Mouse (Mus musculus) embryonic fibroblast, embryonic 13.5 days (primary cell): ENCODE data around the gene Erf. TPM values are rescaled to one million over a fixed set of nuclear protein-coding genes. Genes with fewer than 3 reads are reported as not detected.

Experiments
- H3K27ac ChIP-seq: 2 replicates; pipeline ENCODE4 v1.5.1; 2012; ENCODE audit warnings: low read length, control low read depth, inconsistent platforms; ENCODE audit not compliant: insufficient read depth
- H3K4me1 ChIP-seq: 2 replicates; pipeline ENCODE4 v1.6.1; 2011; ENCODE audit warnings: low read length; ENCODE audit not compliant: control insufficient read depth, insufficient read depth
- H3K4me3 ChIP-seq: 2 replicates; pipeline ENCODE4 v1.5.1; 2011; ENCODE audit warnings: mild to moderate bottlenecking, control low read depth, low read length; ENCODE audit not compliant: insufficient read depth
- CTCF ChIP-seq: IDR thresholded peaks from 2 replicates; pipeline ENCODE4 v1.5.1; 2011; ENCODE audit warnings: mild to moderate bottlenecking, control low read depth, low read length, moderate library complexity, borderline replicate concordance; ENCODE audit not compliant: insufficient read depth
- POLR2A ChIP-seq: IDR thresholded peaks from 2 replicates; pipeline ENCODE4 v1.6.1; 2011; ENCODE audit warnings: low read depth, mild to moderate bottlenecking, control low read depth, low read length, moderate library complexity
- polyA plus RNA-seq: library from polyadenylated mRNA; stranded (reverse); fragments of >200 nt; gene quantifications from 2 replicates; pipeline ENCODE4 v1.2.4, GENCODE M21; 2011; ENCODE audit warnings: low read depth; ENCODE audit not compliant: missing spikeins, insufficient read length

Erf gene
- polyA plus RNA-seq, 1 experiment = 70.9 TPM

DNA sequence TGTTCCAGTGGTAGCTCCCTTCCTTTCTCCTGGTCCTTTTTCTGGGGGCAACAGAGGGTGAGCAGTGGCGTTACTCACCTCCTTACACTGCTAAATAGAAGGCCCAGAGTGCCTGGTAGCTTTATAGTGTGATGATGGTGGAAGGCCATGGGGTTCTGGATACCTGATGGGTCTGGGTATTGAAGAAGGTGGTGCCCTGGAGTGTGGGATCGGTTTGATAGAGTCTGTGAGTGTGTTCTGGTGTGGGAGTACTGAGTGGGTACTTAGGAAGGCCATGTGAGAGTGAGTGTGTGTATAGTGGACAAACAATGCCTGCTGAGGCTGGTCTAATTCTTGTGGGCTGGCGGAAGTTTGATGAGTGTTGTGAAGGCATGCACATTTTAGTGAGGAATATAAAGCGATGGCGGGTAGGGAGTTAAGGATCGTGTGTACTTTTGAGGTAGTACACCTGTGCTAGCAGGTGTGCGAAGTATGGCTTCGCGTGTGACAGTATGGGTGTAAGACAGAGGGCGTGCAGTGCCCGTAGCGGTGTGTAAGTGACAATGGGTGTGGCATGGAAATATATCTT is 30.7 kb upstream of the Erf start:
- TF ChIP-seq POLR2A (no peak), CTCF (no peak)
- Histone ChIP-seq H3K4me1 (peaks cover 18% of the 10 kb centered on the region; the same call in 1 of the 2 replicates), H3K4me3 (no peak overlapping the region), H3K27ac (peak overlapping the region; percentile 100)

DNA sequence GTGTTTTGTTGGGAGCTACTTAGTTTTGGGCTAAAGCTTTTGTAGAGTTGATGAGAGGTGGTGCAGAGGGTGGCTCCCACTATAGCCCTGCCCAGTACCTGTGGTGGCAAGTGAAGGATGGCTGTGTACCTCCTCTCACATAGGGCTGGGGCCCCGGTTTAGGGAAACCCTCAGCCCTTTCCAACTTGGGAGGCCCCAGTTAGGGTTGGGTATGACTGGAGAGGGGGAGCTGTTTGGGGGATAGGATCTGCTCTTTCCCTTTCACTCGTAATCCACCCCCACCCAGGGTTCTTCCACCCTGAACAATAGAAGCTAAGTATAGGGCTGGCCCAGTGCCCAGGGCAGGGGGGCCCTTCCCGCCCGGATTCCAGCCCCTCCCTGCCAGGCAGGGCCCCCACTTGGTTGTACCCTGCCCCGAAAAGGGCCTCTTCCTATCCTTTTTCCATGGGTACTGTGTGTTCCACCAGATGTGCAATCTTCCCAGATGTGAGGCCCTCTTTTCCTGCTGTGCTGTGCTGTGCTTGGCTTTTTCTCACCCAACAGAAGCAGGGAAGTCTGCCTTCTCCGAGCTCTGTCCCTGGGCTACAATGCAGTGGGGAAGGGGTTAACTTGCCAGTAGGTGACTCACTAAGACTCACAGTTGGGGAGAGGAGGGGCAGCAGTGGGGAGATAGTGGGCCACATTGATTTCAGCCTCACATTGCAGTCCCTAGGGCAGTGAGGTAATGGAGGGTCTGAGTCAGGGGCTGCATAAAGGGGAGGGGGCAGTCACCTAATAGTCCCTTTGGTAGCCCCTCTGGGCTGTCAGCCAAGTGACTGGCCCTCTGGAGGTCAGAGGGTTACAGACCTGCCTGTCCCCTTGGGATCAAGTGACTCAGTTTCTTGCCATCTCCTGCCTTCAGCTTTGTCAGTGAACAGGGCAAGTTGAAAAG is 29.6 kb upstream of the Erf start:
- Histone ChIP-seq H3K4me1 (peaks cover 24% of the 10 kb centered on the region), H3K4me3 (peak overlapping the region; percentile 40), H3K27ac (peak overlapping the region; percentile 100)
- peak; percentile 63 for TF ChIP-seq POLR2A
- TF ChIP-seq CTCF = no peak

DNA sequence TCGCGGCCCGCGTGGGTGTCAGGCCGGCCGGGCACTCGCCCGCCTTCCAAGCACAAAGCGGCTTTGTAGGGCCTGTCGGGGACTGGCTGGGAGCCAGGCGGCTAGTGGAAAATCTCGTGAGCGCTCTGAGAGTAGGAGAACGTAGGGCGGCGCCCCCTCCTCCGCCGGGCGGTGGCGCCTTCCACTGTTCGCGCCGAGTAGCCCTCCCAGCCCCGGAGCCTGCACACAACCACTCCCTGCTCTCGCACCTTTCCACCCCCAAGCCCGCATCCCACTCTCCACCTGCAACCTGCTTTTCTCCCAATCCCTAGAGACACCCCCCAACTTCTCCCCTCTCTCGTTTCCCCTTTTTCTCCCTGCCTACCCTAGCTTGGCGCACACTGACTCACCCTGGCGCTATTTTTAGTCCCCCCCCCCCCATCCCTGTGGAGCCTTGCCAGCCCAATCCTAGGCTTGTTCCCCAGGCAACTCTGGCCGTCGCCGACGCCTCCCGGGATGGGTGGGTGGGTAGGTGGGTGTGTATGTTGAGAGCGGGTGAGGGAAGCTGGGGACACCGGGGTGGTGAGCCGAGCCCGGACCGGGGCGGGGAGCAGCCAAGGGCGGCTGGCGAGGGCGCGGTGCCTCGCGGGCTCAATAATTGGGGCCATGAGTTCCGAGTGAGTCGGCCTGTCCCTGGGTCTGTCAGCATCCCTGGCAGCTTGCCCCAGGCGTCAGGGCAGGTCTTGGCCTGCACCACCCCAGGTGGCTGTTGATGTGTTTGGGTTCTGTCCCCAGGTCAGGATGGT is 28.7 kb upstream of the Erf start:
- TF ChIP-seq CTCF = no peak
- TF ChIP-seq POLR2A = peak; percentile 39; the same call in 1 of the 2 replicates
- Histone ChIP-seq H3K4me3 (peak overlapping the region; percentile 40), H3K27ac (peak overlapping the region; percentile 100), H3K4me1 (peaks cover 24% of the 10 kb centered on the region)

DNA sequence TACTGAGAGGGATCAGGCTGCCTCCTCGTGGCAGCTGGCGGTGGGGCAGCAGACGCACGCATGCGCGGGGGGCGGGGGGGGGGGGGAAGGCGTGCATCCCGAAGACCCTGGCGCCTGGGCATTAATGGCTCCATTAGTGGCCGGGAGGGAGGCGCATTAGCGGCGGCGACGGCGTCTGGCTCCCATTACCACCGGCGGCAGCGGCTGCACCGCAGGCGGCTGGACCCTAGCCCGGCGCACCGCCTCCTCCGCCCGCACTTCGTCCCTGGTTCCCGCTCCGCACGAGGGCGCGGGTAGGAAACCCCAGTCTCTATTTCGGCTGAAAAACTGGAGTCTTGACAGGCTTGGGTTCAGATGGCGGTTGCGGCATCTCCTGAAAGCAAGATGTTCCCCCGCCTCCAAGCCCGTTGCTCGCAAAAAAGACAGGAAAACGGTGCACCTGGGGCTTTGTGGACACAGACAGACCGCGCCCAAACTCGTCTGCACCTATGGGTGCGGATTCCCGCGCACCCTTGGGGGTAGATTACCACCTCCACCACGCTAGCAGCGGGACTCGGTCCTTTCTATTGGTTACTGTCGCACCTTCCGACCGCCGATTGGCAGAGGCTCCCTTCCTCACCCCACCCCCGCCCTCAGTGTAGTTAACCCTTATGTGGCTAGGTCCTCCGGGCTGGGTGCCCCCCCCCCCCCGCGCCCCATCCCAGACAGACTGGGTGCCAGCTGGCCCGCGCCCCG is 27.9 kb upstream of the Erf start:
- Histone ChIP-seq H3K4me3 (peak overlapping the region; percentile 44), H3K27ac (peak overlapping the region; percentile 100), H3K4me1 (peaks cover 24% of the 10 kb centered on the region)
- peak; percentile 70 for TF ChIP-seq POLR2A
- peak; percentile 75; the same call in 1 of the 2 replicates for TF ChIP-seq CTCF

DNA sequence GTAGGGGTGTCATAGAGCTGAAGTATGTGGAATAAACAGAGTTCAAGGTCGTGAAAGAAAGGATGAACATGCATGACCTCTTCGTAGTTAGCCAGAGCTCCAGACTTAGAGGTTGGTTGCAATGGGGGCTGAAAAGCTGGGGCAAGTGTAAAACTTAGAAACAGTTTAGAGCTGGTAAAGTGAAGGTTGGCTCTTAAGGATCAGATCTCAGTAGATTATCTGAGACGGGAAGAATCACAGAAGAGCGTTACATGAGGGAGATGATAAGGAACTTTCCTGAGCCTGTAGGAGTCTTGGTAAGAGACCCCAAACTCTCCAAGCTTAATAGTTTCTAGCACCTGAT is 27.4 kb upstream of the Erf start:
- H3K4me3 ChIP-seq = peak overlapping the region; percentile 41
- peaks cover 24% of the 10 kb centered on the region for H3K4me1 ChIP-seq
- peak overlapping the region; percentile 81 for H3K27ac ChIP-seq
- no peak for TF ChIP-seq CTCF
- no peak for TF ChIP-seq POLR2A

DNA sequence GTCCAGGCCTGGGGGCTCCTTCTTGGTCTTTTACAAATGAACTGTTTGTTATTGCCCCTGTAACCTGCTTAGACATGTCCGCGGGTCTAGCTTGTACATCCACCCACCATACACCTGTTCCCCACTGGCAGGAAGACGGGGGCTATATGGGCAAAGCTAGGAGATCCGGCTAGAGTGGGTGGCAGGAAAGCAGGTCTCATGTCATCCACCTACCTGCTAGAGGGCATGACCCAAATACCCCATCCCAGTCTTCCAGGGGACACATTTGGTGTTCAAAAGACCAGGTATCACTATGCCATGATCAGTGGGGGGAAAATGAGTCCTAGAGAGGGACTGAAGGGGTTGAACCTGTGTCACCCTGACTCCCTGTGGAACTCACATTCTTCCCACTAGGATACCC is 26.8 kb upstream of the Erf start:
- peak overlapping the region; percentile 81 for H3K27ac ChIP-seq
- peaks cover 24% of the 10 kb centered on the region for H3K4me1 ChIP-seq
- H3K4me3 ChIP-seq = no peak overlapping the region
- TF ChIP-seq POLR2A = 0 out of 2 replicates have a peak, but pooled peaks have one; percentile 6
- no peak for TF ChIP-seq CTCF

DNA sequence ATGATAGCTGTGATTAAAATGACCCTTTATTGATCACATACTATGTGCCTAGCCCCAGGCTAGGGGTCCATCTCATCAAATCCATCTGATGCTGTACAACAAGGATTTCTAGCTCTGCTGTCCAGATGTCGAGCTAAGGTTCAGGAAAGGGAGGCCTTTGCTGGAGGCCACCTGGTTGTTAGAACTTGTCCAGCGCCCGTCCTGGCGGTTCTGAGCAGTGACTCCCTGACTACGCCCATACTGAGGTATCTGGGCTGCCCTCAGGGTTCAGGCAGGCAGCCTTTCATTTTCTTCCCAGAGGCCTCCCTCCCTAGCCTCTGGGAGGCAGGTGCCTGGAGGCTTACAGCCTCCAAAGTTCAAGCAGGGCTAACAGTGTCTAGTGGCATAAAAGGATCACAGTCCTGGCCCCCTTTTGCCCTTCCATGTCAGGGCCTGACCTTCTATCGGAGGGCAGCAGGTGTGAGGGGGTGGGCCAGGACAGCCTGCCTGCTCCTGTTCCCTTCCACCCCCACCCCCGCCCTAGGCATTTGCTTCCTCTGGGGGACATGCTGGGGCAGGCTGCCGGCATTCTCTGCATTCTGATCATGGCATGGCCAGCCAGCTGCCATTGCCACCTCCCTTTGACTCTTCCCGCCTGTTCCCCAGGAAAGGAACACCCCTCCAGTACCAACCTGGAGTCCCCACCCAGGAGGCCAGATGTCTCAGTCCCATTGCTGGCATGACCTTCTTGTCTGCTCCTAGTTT is 25.2 kb upstream of the Erf start:
- TF ChIP-seq CTCF = no peak
- no peak for TF ChIP-seq POLR2A
- Histone ChIP-seq H3K4me1 (peaks cover 14% of the 10 kb centered on the region), H3K4me3 (no peak overlapping the region), H3K27ac (peak overlapping the region; percentile 28)

DNA sequence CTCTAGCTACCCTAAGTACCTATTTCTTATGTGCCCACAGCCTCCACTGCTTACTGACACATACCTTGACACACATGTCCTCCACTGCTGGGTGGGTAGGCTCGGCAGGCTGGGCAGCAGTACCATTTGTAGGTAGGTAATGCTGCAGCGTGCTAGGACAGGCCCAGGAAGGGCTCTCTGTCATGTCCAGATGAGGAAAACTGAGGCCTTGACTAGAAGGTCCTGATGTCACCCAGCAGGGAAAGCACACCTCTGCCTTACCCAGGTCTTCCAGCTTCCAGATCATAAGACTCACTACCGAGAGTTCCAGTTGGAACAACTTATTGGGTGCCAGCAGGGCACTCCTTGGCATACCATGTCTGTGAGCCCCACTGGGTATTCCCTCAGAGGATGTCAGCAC is 24.4 kb upstream of the Erf start:
- TF ChIP-seq CTCF = no peak
- TF ChIP-seq POLR2A = no peak
- Histone ChIP-seq H3K4me3 (no peak overlapping the region), H3K4me1 (peaks cover 14% of the 10 kb centered on the region), H3K27ac (no peak overlapping the region)
